In the genomic region with DNA sequence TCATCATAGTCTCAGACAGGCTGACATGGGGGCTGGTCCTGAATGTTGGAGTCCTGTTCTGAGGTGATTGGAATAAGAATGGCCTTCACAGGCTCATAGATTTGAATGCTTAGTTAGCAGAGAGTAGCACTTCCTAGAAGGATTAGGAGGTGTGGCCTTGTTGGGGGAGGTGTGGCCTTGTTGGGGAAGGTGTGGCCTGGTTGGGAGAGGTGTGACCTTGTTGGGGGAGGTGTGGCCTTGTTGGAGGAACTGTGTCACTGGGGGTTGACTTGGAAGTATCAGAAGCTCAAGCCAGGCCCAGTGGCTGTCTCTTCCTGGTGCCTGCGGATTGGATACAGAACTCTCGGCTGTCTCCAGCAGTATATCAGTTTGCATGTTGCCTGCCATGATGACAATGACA, we compare ENCODE assay signal across 10 mouse cellular contexts.
"Had no signal": no experiment of that assay in that cellular context is flagged by ENCODE, and none has a peak within 500 bp of the region (broad histone marks: within the 10 kb centered on the region; RNA-seq: fewer than 3 reads in every experiment).

No protein-coding gene starts in this region.

- H3K9me3 ChIP-seq: limb, embryonic 12.5 days; liver, embryonic 12.5 days; lung, embryonic 15.5 days; midbrain, embryonic 13.5 days had no signal

- H3K4me3 ChIP-seq: layer of hippocampus, adult 2 months; limb, embryonic 12.5 days; liver, embryonic 12.5 days; lung, embryonic 15.5 days; midbrain, embryonic 13.5 days had no signal

- H3K27me3 ChIP-seq: limb, embryonic 12.5 days; lung, embryonic 15.5 days; midbrain, embryonic 13.5 days had no signal

- ATAC-seq: liver, embryonic 12.5 days; midbrain, embryonic 13.5 days had no signal

- H3K27ac ChIP-seq: layer of hippocampus, adult 2 months; limb, embryonic 12.5 days; liver, embryonic 12.5 days; lung, embryonic 15.5 days; midbrain, embryonic 13.5 days; stomach, postnatal 0 days had no signal

- DNase-seq: kidney, postnatal 10 days; kidney, postnatal 4 days; lung, postnatal 14 days; right cerebral cortex, adult 18-20 months had no signal

- H3K9ac ChIP-seq: limb, embryonic 12.5 days; liver, embryonic 12.5 days; lung, embryonic 15.5 days; midbrain, embryonic 13.5 days had no signal

- H3K4me2 ChIP-seq: limb, embryonic 12.5 days; liver, embryonic 12.5 days; lung, embryonic 15.5 days; midbrain, embryonic 13.5 days had no signal

- H3K36me3 ChIP-seq: limb, embryonic 12.5 days; liver, embryonic 12.5 days; lung, embryonic 15.5 days; midbrain, embryonic 13.5 days had no signal
